Mouse (Mus musculus): Measurements from ENCODE around the gene Tesmin. TPM values are rescaled to one million over a fixed set of nuclear protein-coding genes. Genes with fewer than 3 reads are reported as not detected.
A peak's percentile ranks its signal among the peaks of the same experiment; 100 is the strongest.

Tesmin gene
- total and polyA plus RNA-seq, 3 experiments: 0.08 to 0.19 (median 0.17) TPM

DNA sequence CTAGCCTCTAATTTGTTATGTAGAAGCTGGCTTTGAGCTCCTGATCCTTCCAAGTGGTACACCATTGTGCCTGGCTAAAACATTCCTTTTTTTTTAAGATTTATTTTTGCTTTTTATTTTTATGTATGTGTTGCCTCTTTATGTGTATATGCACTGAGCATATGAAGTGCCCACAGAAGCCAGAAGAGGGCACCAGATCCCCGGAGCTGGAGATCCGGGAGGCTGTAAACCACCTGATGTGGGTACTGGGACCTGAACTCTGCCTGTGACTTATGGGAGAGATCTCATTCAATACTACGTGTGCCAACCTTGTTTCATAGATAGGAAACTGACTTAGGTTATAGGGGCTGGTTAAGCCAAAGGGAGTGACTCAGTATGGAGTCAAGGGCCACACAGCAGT lies 20.4 kb upstream of the Tesmin start:
- H3K4me3 ChIP-seq (replicated peaks in 1 of 3; ENCODE audit: low read depth in 2 of 3, low read length in 2 of 3, poor library complexity in 1 of 3): no peak overlapping the region
- H3K27me3 ChIP-seq (replicated peaks): no peaks in the 10 kb centered on the region
- no peaks in the 10 kb centered on the region for H3K9me3 ChIP-seq (replicated peaks; ENCODE audit: low read length)
- H3K27ac ChIP-seq (ENCODE audit: insufficient read depth, low read depth): no peak overlapping the region
- H3K9ac ChIP-seq (ENCODE audit: insufficient read depth, low read depth): no peak overlapping the region
- in situ Hi-C loops (cut with MboI; ENCODE audit: low pct_ligation_motif_present, low pct_unique_long_range_greater_than_20kb, low sequenced_read_pairs): no loop called here
- TF ChIP-seq ZC3H11A (IDR thresholded peaks at IDR 0.05; ENCODE audit: low read depth, low read length) (no peak), CTCF (conservative IDR thresholded peaks at IDR 0.05 in 1 of 2, IDR thresholded peaks at IDR 0.05 in 1 of 2; ENCODE audit: low read depth in 2 of 2, low read length in 2 of 2) (peak in 1 of 2 experiments; percentile 30; a peak in 1 of 4 replicates)
- DNase-seq (ENCODE audit: extremely low read depth): no peak
- no peaks in the 10 kb centered on the region for H3K79me2 ChIP-seq (replicated peaks; ENCODE audit: control insufficient read depth, extremely low read depth, insufficient read depth, poor library complexity, severe bottlenecking)
- H3K36me3 ChIP-seq (replicated peaks in 1 of 2; ENCODE audit: control insufficient read depth in 1 of 2, insufficient read depth in 1 of 2, low read length in 1 of 2): peaks cover 7 to 13% of the 10 kb centered on the region in 2 experiments
- peaks cover 0 to 4% of the 10 kb centered on the region in 2 experiments; a peak in 2 of 4 replicates for H3K4me1 ChIP-seq (ENCODE audit: control insufficient read depth in 1 of 2, insufficient read depth in 2 of 2)
- no peak overlapping the region for H3K4me2 ChIP-seq (ENCODE audit: insufficient read depth, low read depth, poor library complexity, severe bottlenecking)
- dilution Hi-C loops (cut with MboI; ENCODE audit: extremely low pct_ligation_motif_present, extremely low pct_unique_long_range_greater_than_20kb, low sequenced_read_pairs): no loop called here

DNA sequence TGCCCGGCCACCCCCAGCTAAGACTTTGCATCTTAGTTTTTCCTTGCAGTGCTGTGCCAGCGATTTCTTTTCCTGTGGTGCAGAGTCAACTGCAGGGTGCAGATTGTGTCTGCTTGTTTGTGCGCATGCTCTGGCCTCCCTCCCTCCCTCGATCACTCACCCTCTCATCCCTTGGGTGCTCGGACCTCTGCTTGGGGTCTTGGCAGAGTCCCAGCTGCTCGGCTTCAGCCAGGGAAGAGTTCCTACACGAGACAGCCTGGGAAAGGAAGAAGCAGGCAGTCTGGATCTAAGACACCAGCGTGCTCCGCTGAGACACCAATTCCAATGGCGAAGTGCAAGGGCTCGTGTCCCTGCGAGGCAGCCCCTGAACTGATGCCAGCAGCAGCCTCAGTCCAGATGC lies 15.3 kb upstream of the Tesmin start:
- Histone ChIP-seq H3K4me3 (replicated peaks in 1 of 3; ENCODE audit: low read depth in 2 of 3, low read length in 2 of 3, poor library complexity in 1 of 3) (no peak overlapping the region), H3K4me2 (ENCODE audit: insufficient read depth, low read depth, poor library complexity, severe bottlenecking) (no peak overlapping the region), H3K4me1 (ENCODE audit: control insufficient read depth in 1 of 2, insufficient read depth in 2 of 2) (no peaks in the 10 kb centered on the region; a peak in 1 of 4 replicates), H3K36me3 (replicated peaks in 1 of 2; ENCODE audit: control insufficient read depth in 1 of 2, insufficient read depth in 1 of 2, low read length in 1 of 2) (peaks cover 9 to 13% of the 10 kb centered on the region in 2 experiments), H3K9me3 (replicated peaks; ENCODE audit: low read length) (no peaks in the 10 kb centered on the region), H3K27me3 (replicated peaks) (no peaks in the 10 kb centered on the region), H3K27ac (ENCODE audit: insufficient read depth, low read depth) (no peak overlapping the region), H3K79me2 (replicated peaks; ENCODE audit: control insufficient read depth, extremely low read depth, insufficient read depth, poor library complexity, severe bottlenecking) (no peaks in the 10 kb centered on the region), H3K9ac (ENCODE audit: insufficient read depth, low read depth) (no peak overlapping the region)
- TF ChIP-seq MXI1 (IDR thresholded peaks at IDR 0.05; ENCODE audit: low read depth, low read length): no peak
- no peak for TF ChIP-seq CTCF (conservative IDR thresholded peaks at IDR 0.05 in 1 of 2, IDR thresholded peaks at IDR 0.05 in 1 of 2; ENCODE audit: low read depth in 2 of 2, low read length in 2 of 2)
- no peak for TF ChIP-seq MEF2A (IDR thresholded peaks at IDR 0.05; ENCODE audit: borderline replicate concordance, low read depth, low read length)
- no peak for TF ChIP-seq NELFE (IDR thresholded peaks at IDR 0.05; ENCODE audit: low read depth, low read length)
- TF ChIP-seq JUND (conservative IDR thresholded peaks at IDR 0.05; ENCODE audit: low read depth, low read length): no peak
- TF ChIP-seq GABPA (IDR thresholded peaks at IDR 0.05; ENCODE audit: insufficient replicate concordance, low read depth, low read length): no peak
- TF ChIP-seq UBTF (IDR thresholded peaks at IDR 0.05; ENCODE audit: low read depth, low read length): no peak
- no peak for TF ChIP-seq TBP (conservative IDR thresholded peaks at IDR 0.05; ENCODE audit: low read depth, low read length)
- TF ChIP-seq ELF1 (IDR thresholded peaks at IDR 0.05; ENCODE audit: low read depth, low read length): no peak
- no peak for TF ChIP-seq MYC (IDR thresholded peaks at IDR 0.05; ENCODE audit: low read depth, low read length)
- no peak for TF ChIP-seq CHD1 (IDR thresholded peaks at IDR 0.05; ENCODE audit: low read depth, low read length)
- TF ChIP-seq HCFC1 (IDR thresholded peaks at IDR 0.05; ENCODE audit: low read depth, low read length): no peak
- TF ChIP-seq TCF12 (IDR thresholded peaks at IDR 0.05; ENCODE audit: low read depth, low read length): no peak
- no peak for TF ChIP-seq MAZ (IDR thresholded peaks at IDR 0.05; ENCODE audit: low read depth, low read length)
- TF ChIP-seq E2F4 (IDR thresholded peaks at IDR 0.05; ENCODE audit: insufficient replicate concordance, low read depth, low read length): no peak
- no peak for TF ChIP-seq SIN3A (IDR thresholded peaks at IDR 0.05; ENCODE audit: low read length)
- in situ Hi-C loops (cut with MboI; ENCODE audit: low pct_ligation_motif_present, low pct_unique_long_range_greater_than_20kb, low sequenced_read_pairs): loop anchor here (5.0 kb wide), 1 partner anchor 91 kb away; the partner anchor contains the start of genes Ighmbp2 and Mrpl21
- dilution Hi-C loops (cut with MboI; ENCODE audit: extremely low pct_ligation_motif_present, extremely low pct_unique_long_range_greater_than_20kb, low sequenced_read_pairs): no loop called here
- DNase-seq (ENCODE audit: extremely low read depth): no peak
